Mouse (Mus musculus): ENCODE data around the gene Mgat1.
"Not testable (repeated sequence)": the region's sequence is repeated elsewhere in the genome, so short reads cannot be mapped to it uniquely, and the experiment has no call there.

Mgat1 gene

DNA sequence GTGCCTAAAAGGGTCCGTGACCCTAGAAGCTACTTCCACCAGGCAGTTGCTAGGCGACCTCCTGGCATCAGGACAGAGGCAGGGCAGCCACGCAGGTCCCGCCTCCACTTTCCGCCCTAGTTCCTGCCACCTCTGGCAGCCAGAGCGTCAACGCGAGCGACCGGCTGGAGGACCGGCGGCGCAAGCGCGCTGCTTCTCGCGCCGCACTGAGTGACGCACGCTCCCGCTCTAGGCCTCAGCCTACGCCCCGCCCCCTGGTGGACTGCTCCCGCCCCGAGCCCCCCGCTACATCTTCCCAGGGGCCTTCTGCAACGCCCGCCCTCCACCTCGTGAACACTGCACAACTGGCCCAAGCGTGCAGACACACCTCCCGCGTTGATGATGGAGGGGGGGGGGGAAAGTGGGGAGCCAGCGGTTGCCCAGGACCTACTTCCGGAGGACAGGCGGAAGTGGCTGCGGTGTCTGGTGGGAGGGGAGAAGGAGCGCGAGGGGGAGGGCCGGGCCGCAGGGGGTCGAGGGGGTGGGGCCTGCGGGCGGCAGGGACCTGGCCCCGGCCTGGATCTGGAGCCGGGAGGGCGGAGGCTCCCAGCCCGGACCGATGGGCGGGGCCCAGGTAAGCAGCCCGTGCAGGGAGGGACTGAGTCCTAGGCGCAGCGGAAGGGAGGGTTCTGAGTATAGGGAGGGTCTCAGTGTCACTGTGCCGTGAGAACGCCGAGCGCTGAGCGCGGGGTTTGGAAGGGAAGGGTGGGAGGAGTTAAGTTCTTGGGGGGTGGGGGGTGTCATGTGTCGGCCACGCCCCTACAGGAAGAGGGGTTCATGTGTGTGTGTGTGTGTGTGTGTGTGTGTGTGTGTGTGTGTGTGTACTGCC is at the start of gene Mgat1:
Gene Mgat1 (plus strand): TSS at position 465 of the 868 bp plus-strand sequence.
- DNase-seq (ENCODE audit: low spot score in 2 of 2): peak; percentile 80 to 89

DNA sequence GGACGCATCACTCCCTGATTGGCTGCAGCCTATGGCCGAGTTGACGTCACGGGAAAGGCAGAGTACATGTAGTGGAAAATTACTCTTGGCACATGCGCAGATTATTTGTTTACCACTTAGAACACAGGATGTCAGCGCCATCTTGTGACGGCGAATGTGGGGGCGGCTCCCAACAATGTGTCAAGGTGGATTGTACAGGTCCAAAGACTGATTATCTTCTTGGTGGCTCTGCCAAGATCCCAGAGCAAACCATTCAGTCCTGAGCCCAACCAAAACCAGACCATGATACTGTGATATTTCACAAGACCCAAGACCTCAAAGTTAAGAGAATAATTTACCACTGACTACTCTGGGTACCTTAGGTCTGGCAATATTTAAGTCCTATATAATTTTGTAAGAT is 49.2 kb upstream of the Mgat1 start:
- not testable (repeated sequence) for DNase-seq (ENCODE audit: low spot score in 2 of 2)

DNA sequence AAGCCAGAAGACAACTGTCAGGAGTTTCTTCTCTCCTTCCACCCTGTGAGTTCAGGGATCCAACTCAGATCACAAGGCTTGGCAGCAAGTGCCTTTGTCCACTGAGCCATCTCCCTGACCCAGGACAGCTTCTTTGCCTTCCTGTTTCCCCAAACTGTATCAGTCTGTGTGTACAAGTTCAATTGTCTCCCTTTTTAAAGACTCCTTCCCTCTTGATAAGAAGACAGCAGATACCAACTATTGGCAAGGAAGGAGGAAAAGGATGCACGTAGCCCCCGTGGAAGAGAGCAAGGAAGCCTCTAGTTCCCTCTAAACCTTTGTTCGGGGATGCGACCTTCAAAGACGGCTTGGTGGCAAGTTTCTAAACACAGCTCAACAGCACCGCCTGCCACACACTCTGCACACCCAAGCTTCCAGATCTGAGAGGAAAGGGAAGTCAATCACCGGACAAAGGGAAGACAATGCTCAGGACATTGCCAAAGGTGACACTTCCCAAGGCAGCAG is 48.1 kb upstream of the Mgat1 start:
- no peak for DNase-seq (ENCODE audit: low spot score in 2 of 2)

DNA sequence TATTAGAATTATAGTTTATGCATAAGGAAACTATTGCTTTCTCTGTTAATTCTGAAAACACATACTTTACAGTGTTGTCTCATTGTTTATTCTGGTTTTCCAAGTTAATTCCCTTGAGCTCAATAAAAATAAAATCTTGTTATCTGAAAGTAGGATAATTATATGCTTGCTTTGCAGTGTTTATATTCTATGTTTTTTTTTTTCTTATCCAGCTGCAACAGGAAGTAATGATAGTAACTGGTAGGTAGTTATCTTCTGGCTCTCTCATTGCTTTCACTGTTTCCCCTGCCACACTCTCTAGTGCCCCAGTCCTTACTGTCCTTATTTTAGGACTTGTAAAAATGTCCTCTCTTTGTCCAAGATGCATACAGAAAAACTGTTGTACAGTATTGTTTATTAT is 43.3 kb upstream of the Mgat1 start:
- no peak for DNase-seq (ENCODE audit: low spot score in 2 of 2)

DNA sequence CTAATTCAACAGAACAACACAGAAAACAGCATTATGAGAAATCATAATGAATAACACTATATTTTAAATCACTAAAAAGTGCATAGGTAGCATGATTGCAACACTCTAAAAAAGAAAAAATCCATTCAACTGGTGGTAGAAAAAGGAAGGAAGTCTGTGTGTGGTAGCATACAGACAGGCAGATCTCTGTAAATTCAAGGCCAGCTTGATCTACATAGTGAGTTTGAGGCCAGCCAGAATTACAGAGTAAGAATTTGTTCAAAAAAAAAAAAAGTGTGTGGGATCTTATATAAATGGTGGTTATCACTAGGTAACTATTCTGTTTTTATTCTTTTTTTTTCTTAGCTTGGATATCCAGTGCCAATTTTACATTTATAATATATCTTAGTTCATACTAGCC is 42.8 kb upstream of the Mgat1 start:
- DNase-seq (ENCODE audit: low spot score in 2 of 2): no peak

DNA sequence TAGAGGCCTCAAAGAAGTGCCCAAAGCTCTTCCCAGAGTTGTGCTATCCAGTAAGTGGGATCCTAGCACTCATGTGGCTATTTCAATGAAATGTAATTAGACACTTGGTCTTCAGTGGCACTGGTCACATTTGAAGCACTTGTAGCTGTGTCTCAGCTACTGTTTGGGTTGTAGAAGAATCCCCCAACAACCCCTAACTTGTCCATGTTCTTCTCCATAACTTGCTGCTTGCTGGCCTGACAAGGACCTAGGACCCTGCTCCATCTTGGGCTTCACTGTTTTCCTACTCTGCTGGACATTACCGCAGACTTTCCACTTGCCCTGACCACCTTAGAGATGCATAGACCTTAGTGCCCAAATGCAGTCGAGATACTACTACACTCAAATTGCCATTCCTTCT is 41.9 kb upstream of the Mgat1 start:
- DNase-seq (ENCODE audit: low spot score in 2 of 2): no peak

DNA sequence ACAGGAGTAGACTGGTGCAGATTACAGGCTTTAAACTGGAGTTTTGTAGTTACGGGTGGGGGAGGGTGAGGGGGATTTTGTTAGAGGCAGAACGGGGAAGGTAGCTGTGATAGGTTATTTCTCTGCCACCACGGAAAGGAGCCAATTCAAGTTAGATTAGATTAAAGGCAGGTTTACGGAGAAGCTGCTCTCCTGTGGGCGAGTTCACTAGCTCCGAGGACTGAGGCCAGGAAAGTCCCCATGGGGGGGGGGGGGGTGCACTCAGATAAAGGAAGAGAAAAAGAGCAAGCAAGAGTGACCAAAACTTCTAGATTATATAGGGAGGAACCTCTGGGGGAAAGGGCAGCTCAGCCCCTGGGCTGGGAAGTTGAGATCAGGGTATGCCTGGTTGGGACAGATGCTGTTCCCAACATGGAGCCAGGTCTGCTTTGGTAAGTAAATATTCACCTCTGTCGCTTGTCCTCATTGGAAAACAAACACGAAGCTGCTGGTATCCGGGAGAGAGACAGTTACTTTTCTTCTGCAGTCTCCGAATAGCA is 41.4 kb upstream of the Mgat1 start:
- DNase-seq (ENCODE audit: low spot score in 2 of 2): no peak

DNA sequence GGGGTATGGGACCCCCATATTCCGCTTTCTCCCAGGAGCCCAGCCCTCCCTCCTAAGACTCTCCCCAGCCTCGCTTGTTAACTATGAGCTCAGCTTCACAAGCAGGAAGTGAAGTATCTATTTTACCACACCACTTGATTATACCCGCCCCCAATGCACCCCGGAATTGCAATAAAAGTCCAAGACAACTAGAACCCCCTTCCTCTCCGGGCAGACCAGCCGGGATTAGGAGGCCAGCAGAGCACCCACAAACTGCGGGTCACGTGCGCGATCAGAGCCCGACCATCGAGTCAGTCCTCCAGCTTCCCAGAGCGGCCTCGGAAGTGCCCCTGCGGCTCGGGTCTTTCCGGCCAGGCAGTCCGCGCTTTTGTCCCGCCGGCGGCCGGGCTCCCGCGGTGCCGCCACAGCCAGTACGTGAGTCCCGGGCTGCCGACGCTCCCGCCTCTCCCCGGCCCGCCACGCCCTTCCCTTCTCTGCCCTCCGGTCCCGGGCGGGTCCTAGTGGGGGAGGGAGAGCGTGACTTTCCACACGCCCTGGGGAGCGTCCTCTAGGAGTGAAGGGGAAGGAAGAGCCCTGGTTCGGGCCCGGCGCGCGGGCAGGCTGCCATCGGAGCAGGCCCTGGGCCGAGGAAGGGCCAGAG is 40.7 kb upstream of the Mgat1 start, which contains the start of gene Zfp62:
Gene Zfp62 (plus strand): TSS at position 164 of the 640 bp plus-strand sequence.
- peak; percentile 82 to 90 for DNase-seq (ENCODE audit: low spot score in 2 of 2)

DNA sequence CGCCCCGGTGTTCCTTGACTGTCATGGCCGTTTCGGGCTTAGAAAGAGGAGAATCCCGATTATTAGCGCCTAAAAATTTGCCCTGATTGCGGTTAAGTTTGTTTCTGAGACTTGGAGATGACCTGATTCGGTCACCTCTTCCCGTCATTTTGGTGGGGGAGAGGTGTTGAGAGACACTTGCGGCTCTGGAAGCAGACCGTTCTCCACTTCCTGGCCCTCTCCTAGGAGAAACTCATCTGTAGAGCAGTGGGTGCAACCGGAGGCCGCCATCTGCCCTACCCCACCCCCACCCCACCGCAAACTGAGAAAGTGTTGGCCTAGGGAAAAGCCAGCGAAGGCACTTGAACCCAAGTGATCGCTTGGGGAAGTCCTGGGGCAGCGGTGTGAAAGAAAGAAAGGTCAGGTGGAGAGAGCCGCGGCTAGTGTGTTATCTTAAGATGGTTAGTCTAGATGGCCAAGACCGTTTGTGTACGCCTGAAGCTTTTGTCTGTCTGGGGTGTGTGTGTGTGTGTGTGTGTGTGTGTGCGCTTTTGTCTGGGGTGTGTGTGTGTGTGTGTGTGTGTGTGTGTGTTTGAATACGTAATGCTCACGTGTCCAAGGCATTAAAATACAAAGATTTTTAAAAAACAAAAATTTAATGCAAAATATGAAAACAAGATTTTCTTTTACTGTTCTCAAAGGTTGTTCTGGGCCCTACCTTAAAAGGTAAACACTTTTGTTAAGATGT is 40.1 kb upstream of the Mgat1 start:
- peak in 1 of 2 experiments; percentile 52 for DNase-seq (ENCODE audit: low spot score in 2 of 2)

DNA sequence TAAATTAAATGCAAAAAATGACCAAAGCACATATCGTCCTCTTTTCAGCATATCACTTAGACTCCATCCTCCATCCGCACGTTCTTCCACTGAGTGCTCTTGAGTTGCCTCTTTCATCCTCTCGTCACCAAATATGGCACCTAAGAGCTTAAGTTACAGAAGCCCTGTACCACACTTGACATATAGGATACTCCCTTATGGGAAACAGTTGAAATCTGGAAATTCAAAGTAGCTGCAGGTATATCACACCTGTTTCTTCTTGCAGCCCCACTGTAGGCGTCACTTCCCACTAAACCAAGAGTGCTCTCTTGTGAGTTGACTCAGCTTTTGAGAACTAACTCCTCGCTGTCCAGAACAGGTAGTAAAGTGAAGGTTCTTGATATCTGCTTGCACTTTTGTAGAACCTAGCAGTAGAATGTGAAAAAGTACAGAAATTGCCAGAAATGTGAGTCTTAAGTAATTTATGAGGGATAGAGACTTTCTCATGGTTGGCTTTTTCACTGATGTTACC is 38.9 kb upstream of the Mgat1 start:
- DNase-seq (ENCODE audit: low spot score in 2 of 2): no peak

DNA sequence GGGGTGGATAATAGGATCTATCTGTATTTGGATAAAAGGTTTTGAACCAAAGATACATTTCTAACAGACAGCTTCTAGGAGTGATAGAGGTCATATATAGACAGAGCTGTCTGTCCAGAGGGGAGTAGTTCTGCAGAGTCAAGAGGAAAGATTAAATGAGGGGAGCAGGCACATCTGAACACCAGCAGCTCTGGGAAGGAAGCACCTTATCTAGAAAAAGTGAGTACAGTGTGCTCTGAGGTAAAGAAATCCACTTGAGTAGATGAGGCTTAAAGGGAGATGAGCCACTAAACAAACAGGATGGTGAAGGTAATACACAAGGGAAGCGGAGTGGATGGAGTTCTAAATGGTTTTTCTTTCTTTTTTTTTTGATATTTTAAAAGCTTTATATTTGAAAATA is 36.5 kb upstream of the Mgat1 start:
- no peak for DNase-seq (ENCODE audit: low spot score in 2 of 2)

DNA sequence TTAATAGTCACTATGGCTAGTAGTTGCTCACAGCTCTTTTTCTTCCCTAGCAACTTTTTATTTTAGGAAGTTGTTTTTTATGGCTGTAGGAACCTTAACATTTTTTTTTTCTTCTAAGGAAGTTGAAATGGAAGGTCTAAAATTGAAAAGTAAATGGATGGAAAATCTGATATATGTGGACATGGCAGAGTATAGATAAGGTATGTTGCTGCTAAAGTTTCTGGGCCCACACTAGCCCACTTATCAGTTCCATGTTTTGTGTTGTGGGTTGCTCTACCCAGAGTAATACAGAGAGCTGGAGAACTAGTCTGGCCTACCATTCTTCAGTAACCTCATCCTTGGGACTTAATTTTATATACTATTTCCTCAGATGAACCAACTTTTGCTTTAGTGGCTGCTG is 31.4 kb upstream of the Mgat1 start:
- no peak for DNase-seq (ENCODE audit: low spot score in 2 of 2)

DNA sequence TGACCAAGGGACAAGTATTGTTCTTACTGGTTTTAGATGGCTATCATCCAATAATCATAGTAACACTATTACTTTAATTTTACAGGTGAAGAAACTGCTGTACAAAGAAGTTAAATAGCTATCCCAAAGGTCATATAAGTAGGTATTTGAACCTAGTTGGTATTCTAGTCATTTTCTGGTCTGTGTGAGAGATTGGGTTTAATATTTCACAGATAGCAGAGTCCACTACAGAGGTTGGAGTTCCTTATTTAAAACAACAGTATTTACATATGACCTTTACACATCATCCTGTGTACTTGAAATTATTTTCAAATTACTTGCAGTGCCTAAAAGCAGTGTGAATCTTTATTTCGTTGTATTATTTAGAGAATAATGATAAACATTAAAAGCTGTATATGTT is 30.5 kb upstream of the Mgat1 start:
- DNase-seq (ENCODE audit: low spot score in 2 of 2): no peak

DNA sequence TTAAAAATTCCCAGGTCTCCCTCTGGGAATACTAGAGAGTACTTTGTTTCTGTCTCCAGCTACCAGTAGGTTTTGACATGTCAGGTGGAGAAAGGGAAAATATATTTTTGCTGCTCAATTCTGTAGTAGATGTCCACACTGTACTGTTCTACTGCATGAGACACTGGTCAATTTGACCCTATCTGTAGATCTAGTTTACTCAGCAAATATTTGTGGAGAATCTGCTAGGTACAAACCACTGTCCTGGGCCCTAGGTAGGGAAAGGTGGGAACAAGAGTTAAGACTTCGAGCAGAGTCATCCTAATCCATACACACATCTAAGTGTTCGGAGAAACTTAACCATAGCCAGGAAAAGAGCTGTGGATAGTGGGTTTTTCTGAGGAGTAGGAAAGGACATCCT is 24.7 kb upstream of the Mgat1 start:
- no peak for DNase-seq (ENCODE audit: low spot score in 2 of 2)

DNA sequence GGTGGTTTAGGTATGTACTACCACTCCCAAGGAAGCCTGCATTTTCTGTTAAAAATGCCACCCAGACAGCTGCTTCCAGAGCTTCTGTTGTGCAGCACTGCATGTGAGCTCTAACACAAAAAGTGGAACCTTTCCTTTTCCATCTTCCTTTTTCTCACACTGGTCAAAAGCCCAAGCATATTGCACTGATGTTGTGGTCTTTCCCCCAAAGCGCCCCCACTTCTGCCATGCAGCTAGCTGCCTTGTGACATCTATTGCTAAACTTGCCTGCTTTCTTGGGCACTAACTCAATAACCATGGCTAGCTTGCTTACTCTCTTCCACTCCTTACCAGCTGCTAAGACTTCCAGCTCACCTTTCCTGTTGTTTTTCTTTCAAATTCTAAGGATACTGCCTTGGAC is 19.5 kb upstream of the Mgat1 start:
- DNase-seq (ENCODE audit: low spot score in 2 of 2): no peak

DNA sequence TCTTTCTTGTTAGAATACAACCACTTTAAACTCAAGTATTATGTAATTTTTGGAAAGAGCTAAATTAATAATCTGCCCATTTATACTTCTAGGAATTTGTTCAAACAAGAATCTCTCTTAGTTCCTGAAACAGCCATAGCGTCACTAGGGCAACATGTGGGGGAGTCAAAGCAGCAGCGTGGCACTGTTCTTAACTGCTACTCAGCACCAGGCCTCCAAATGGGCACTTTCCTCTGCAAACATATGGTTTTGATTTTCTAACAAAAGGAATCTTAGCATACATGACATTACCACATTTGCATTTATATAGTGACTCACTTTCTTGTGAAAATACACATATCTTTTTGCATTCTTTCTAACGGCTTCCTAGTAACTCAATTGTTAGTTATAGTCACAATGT is 11.2 kb upstream of the Mgat1 start:
- no peak for DNase-seq (ENCODE audit: low spot score in 2 of 2)

DNA sequence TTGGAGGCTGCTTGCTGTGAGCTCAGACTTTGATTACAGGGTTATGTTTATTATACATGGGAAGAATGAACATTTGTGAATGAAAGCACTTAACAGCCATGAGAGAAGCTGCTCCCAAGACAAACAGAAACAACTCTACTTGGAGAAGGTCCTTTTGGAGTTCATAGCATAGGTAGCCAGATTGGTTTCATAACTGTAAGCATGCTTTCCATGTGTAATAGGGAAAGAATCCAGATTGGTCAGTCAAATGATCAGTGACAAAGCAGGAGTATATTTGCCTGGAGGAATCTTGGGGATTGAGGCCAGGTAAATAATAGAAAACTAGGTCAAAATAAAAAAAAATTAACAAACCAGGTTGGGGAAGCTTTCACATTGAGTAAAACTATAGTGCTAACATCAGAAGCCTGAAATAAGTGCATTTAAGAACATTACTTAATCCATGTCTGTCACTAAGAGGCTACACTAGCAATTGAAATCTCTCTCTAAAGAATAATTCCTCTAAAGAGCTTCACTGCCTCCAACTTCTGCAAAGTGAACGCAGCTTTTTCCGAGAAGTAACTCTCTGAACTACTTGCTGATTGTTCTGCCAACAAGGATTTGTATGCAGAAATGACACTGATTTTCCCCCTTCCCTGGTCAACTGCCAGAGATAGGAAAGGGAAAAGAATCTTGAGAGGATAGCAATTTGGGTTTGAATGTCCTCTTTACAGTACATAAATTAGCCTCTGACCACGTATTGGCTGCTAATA is 8.4 kb upstream of the Mgat1 start:
- no peak for DNase-seq (ENCODE audit: low spot score in 2 of 2)

DNA sequence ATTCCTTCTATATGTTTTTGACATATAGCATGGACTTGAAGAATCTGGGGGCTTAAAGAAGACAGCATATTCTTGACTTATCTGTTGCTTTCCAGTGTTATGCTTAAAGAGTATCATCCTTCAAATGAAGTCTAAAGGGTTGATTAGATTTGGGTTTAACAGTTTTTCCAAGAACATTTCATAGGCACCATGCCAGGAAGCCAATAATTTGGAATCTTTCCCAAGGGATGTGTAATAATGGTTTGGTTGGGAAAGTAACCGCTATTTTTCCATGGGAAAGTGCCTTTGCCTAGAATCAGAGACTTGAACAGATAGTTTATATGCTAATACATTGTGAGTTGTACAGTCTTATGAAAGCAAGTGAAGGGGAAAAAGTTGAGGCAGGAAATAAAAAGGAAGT is 7.1 kb upstream of the Mgat1 start:
- DNase-seq (ENCODE audit: low spot score in 2 of 2): no peak

DNA sequence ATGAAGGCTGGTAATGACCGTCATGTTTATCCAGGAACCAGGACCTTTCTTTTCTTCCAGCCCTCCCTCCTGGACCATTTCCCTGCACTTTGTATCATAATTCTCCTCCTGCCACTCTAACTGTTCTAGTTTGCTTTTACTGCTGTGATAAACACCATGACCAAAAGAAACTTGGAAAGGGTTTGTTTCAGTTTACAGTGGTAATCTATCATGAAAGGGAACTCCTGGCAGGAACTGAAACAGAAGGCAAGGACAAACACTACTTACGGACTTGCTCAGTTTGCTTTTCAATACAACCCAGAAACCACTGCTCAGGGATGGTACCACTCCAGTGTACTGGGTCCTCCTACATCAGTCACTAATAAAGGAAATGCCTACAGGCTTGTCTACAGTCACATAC is 6.5 kb upstream of the Mgat1 start:
- no peak for DNase-seq (ENCODE audit: low spot score in 2 of 2)

DNA sequence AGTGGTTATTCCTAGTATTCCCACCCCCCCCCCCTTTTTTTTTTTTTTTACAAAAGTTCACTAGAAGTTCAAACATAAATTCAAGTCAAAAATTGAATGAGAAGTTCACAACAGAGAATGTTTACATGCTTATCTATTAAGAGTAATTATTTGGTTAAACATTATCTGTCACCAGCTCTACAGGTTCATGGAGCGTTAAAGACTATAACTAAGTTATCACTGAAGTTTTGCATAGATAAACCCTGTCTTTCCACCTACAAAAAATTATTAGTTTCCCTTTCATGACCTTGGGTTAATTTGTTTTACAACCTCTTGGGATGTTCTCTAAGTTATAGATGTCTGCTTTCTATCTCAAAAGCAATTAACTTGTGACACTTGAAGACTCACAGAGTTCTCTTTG is 3.7 kb upstream of the Mgat1 start:
- no peak for DNase-seq (ENCODE audit: low spot score in 2 of 2)

DNA sequence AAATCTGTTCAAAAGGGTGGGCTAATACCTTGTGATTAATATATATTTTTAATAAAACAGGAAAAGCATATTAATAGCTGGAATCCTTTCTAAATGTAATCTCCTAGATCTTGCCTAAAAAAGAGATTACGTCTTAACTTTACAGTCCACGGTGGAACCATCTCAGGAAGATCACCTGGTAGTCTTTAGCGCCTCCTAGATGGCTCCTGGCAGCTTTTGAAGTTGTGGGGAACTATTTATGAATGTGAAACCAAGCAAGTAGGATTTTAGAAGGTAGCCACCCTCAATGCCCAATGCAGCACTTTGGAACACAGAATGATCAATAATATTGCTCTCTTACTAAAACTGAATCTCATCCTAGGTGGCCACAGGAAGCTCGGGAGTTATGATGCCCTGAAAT is 3.1 kb upstream of the Mgat1 start:
- no peak for DNase-seq (ENCODE audit: low spot score in 2 of 2)

All from cerebellum, postnatal 4 days (tissue).